Mouse (Mus musculus) CH12.LX (cell line): ENCODE measurements around the gene Dll3. TPM values are rescaled to one million over a fixed set of nuclear protein-coding genes. Genes with fewer than 3 reads are reported as not detected.

Experiments
- DNase-seq: peaks from one replicate; pipeline ENCODE4 v3.0.0-alpha.2; 2013; ENCODE audit errors: extremely low read depth
- H3K27ac ChIP-seq: 2 replicates; pipeline ENCODE4 v1.5.1; 2012; ENCODE audit warnings: low read depth, mild to moderate bottlenecking, control low read depth, moderate library complexity; ENCODE audit not compliant: insufficient read depth
- H3K27me3 ChIP-seq: replicated peaks from 2 replicates; pipeline ENCODE3; 2012; ENCODE audit warnings: inconsistent platforms
- H3K36me3 ChIP-seq, 2 experiments: replicated peaks in 1 of 2; 2 replicates each; pipeline versions ENCODE3 to v1.6.1; 2012; ENCODE audit warnings: inconsistent platforms in 1 of 2, low read length in 1 of 2, mild to moderate bottlenecking in 1 of 2, mixed read lengths in 1 of 2, moderate library complexity in 1 of 2; ENCODE audit not compliant: control insufficient read depth in 1 of 2, insufficient read depth in 1 of 2
- H3K4me1 ChIP-seq, 2 experiments: 2 replicates each; pipeline ENCODE4 v1.6.1; 2012; ENCODE audit warnings: inconsistent platforms in 1 of 2, moderate library complexity in 1 of 2; ENCODE audit not compliant: insufficient read depth in 2 of 2, control insufficient read depth in 1 of 2
- H3K4me2 ChIP-seq: 2 replicates; pipeline ENCODE4 v1.6.1; 2012; ENCODE audit warnings: low read depth, mild to moderate bottlenecking, control low read depth; ENCODE audit not compliant: poor library complexity, insufficient read depth, severe bottlenecking
- H3K4me3 ChIP-seq, 3 experiments: fragments of 150-350 bp in 1 of 3; sonication (generic) in 1 of 3; replicated peaks in 1 of 3; 2 replicates each; pipeline versions ENCODE3 to v1.5.1; 2011 to 2012; ENCODE audit warnings: low read depth in 2 of 3, low read length in 2 of 3, mild to moderate bottlenecking in 2 of 3, moderate library complexity in 2 of 3, control low read depth in 1 of 3, improper control_type of control experiment in 1 of 3, inconsistent platforms in 1 of 3, mixed read lengths in 1 of 3; ENCODE audit not compliant: poor library complexity in 1 of 3
- H3K79me2 ChIP-seq: replicated peaks from 2 replicates; pipeline ENCODE4 v1.6.1; 2012; ENCODE audit warnings: mild to moderate bottlenecking, moderate library complexity; ENCODE audit not compliant: control insufficient read depth, poor library complexity, insufficient read depth, severe bottlenecking; ENCODE audit errors: extremely low read depth
- H3K9ac ChIP-seq: 2 replicates; pipeline ENCODE4 v1.6.1; 2012; ENCODE audit warnings: low read depth, mild to moderate bottlenecking, control low read depth, moderate library complexity; ENCODE audit not compliant: insufficient read depth
- H3K9me3 ChIP-seq: replicated peaks from 2 replicates; pipeline ENCODE3; 2012; ENCODE audit warnings: low read length, inconsistent platforms, mixed read lengths
- BHLHE40 ChIP-seq: IDR thresholded peaks from 2 replicates; pipeline ENCODE4 v1.6.1; 2011; ENCODE audit warnings: mild to moderate bottlenecking, low read depth, low read length, improper control_type of control experiment
- CHD1 ChIP-seq: IDR thresholded peaks from 2 replicates; pipeline ENCODE4 v1.6.1; 2012; ENCODE audit warnings: low read depth, low read length, improper control_type of control experiment, inconsistent platforms
- CHD2 ChIP-seq: IDR thresholded peaks from 2 replicates; pipeline ENCODE4 v1.6.1; 2011; ENCODE audit warnings: low read length, improper control_type of control experiment
- CTCF ChIP-seq, 2 experiments: IDR thresholded peaks in 1 of 2; conservative IDR thresholded peaks in 1 of 2; 2 replicates each; pipeline ENCODE4 v1.5.1; 2011 to 2012; ENCODE audit warnings: low read depth in 2 of 2, low read length in 2 of 2, improper control_type of control experiment in 1 of 2, inconsistent platforms in 1 of 2, mild to moderate bottlenecking in 1 of 2, moderate library complexity in 1 of 2
- ELF1 ChIP-seq: IDR thresholded peaks from 2 replicates; pipeline ENCODE4 v1.6.1; 2014; ENCODE audit warnings: low read depth, mild to moderate bottlenecking, inconsistent platforms, low read length, improper control_type of control experiment
- ETS1 ChIP-seq: conservative IDR thresholded peaks from 2 replicates; pipeline ENCODE4 v1.6.1; 2012; ENCODE audit warnings: low read depth, mild to moderate bottlenecking, inconsistent platforms, low read length, improper control_type of control experiment, moderate library complexity
- GABPA ChIP-seq: IDR thresholded peaks from 2 replicates; pipeline ENCODE4 v1.6.1; 2012; ENCODE audit warnings: low read depth, low read length, improper control_type of control experiment, inconsistent platforms; ENCODE audit not compliant: insufficient replicate concordance
- HCFC1 ChIP-seq: IDR thresholded peaks from 2 replicates; pipeline ENCODE4 v1.6.1; 2012; ENCODE audit warnings: low read depth, mild to moderate bottlenecking, inconsistent platforms, low read length, improper control_type of control experiment
- IRF4 ChIP-seq: IDR thresholded peaks from 2 replicates; pipeline ENCODE4 v1.6.1; 2014; ENCODE audit warnings: low read depth, mild to moderate bottlenecking, inconsistent platforms, low read length, improper control_type of control experiment
- JUN ChIP-seq: IDR thresholded peaks from 2 replicates; pipeline ENCODE4 v1.6.1; 2011; ENCODE audit warnings: low read depth, mild to moderate bottlenecking, low read length, improper control_type of control experiment, moderate library complexity; ENCODE audit not compliant: insufficient read depth
- JUND ChIP-seq: conservative IDR thresholded peaks from 2 replicates; pipeline ENCODE4 v1.6.1; 2011; ENCODE audit warnings: low read depth, low read length, improper control_type of control experiment
- MAZ ChIP-seq: IDR thresholded peaks from 2 replicates; pipeline ENCODE4 v1.6.1; 2012; ENCODE audit warnings: low read depth, mild to moderate bottlenecking, inconsistent platforms, low read length, improper control_type of control experiment, moderate library complexity
- MXI1 ChIP-seq: IDR thresholded peaks from 2 replicates; pipeline ENCODE4 v1.6.1; 2011; ENCODE audit warnings: mild to moderate bottlenecking, low read depth, low read length, improper control_type of control experiment
- MYC ChIP-seq: IDR thresholded peaks from 2 replicates; pipeline ENCODE4 v1.6.1; 2011; ENCODE audit warnings: low read depth, mild to moderate bottlenecking, improper control_type of control experiment, low read length
- NELFE ChIP-seq: IDR thresholded peaks from 2 replicates; pipeline ENCODE4 v1.6.1; 2011; ENCODE audit warnings: low read depth, low read length, improper control_type of control experiment
- PAX5 ChIP-seq: IDR thresholded peaks from 2 replicates; pipeline ENCODE4 v1.6.1; 2012; ENCODE audit warnings: low read length, inconsistent platforms, mixed read lengths
- POLR2A ChIP-seq: IDR thresholded peaks from 2 replicates; pipeline ENCODE4 v1.6.1; 2011; ENCODE audit warnings: low read depth, mild to moderate bottlenecking, improper control_type of control experiment, low read length
- POLR2AphosphoS2 ChIP-seq: IDR thresholded peaks from 2 replicates; pipeline ENCODE4 v1.6.1; 2011; ENCODE audit warnings: low read depth, low read length, improper control_type of control experiment
- RAD21 ChIP-seq: IDR thresholded peaks from 2 replicates; pipeline ENCODE4 v1.6.1; 2011; ENCODE audit warnings: low read depth, mild to moderate bottlenecking, low read length, improper control_type of control experiment, moderate library complexity
- RCOR1 ChIP-seq: conservative IDR thresholded peaks from 2 replicates; pipeline ENCODE4 v1.6.1; 2012; ENCODE audit warnings: low read depth, mild to moderate bottlenecking, inconsistent platforms, low read length, improper control_type of control experiment
- SIN3A ChIP-seq: IDR thresholded peaks from 2 replicates; pipeline ENCODE4 v1.6.1; 2012; ENCODE audit warnings: low read length, improper control_type of control experiment, inconsistent platforms
- SMC3 ChIP-seq: IDR thresholded peaks from 2 replicates; pipeline ENCODE4 v1.6.1; 2011; ENCODE audit warnings: low read depth, low read length, improper control_type of control experiment
- TBP ChIP-seq: conservative IDR thresholded peaks from 2 replicates; pipeline ENCODE4 v1.6.1; 2011; ENCODE audit warnings: low read depth, low read length, improper control_type of control experiment
- USF2 ChIP-seq: conservative IDR thresholded peaks from 2 replicates; pipeline ENCODE4 v1.6.1; 2011; ENCODE audit warnings: low read depth, low read length, improper control_type of control experiment
- ZKSCAN1 ChIP-seq: IDR thresholded peaks from 2 replicates; pipeline ENCODE4 v1.6.1; 2012; ENCODE audit warnings: low read depth, inconsistent platforms, low read length, improper control_type of control experiment, borderline replicate concordance
- dilution Hi-C: fragments of 300-500 bp; cut with MboI; formaldehyde crosslinking; loops from 2 replicates; pipeline ENCODE4 v1.14.3; 2020; ENCODE audit warnings: low sequenced_read_pairs; ENCODE audit not compliant: extremely low pct_unique_long_range_greater_than_20kb, extremely low pct_ligation_motif_present
- in situ Hi-C: fragments of 300-500 bp; cut with MboI; formaldehyde crosslinking; loops from 3 replicates; pipeline ENCODE4 v1.14.3; 2019; ENCODE audit warnings: low sequenced_read_pairs, low pct_ligation_motif_present, low pct_unique_long_range_greater_than_20kb, mixed read lengths
- polyA plus RNA-seq: library from polyadenylated mRNA; unstranded; fragments of >175 nt; gene quantifications from 2 replicates; pipeline ENCODE4 v1.2.1, GENCODE M21; 2012; ENCODE audit warnings: low read depth; ENCODE audit not compliant: insufficient read length
- total RNA-seq, 2 experiments: library from RNA; depleted of rRNA; stranded (reverse); fragments of 300-350 nt in 1 of 2; fragments of >200 nt in 1 of 2; gene quantifications; 2 replicates each; pipeline ENCODE4 v1.2.3; 2012 to 2014

Gene Dll3
- total and polyA plus RNA-seq, 3 experiments: 0.11 to 0.29 TPM; not detected in 1

DNA sequence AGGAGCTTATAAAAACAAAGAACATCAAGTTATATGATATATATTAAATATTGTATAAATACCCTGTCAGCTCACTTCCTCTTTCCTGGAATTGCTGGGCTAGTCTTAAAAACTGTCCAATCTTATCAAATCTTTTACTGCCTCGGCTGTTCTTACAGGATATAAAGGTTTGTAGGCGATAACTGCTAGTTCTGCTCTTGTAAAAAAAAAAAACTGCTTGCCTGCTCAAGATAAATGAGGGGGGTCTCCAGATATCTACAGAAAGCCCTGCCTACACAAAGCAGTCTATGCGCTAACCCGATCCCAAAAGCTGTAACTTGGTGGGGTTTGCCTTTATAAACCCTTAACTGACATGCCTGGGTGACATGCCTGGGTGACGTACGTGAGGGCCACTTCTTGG is 47.4 kb downstream of the Dll3 start:
- no peak for TF ChIP-seq ELF1
- TF ChIP-seq RCOR1: no peak
- no peak for TF ChIP-seq ZKSCAN1
- TF ChIP-seq MXI1: no peak
- no peak for TF ChIP-seq SMC3
- TF ChIP-seq SIN3A: no peak
- TF ChIP-seq NELFE: no peak
- TF ChIP-seq JUND: no peak
- no peak for TF ChIP-seq PAX5
- no peak for TF ChIP-seq POLR2A
- no peak for TF ChIP-seq USF2
- dilution Hi-C loops: no loop called here

GRCm38 (mm10) chr7:28251976-28252375 is 50.1 kb downstream of the Dll3 start:
- no peak overlapping the region for H3K4me2 ChIP-seq
- H3K36me3 ChIP-seq: no peaks in the 10 kb centered on the region
- in situ Hi-C loops (no loop called here), dilution Hi-C loops (no loop called here)
- H3K27me3 ChIP-seq: peaks cover 23% of the 10 kb centered on the region
- H3K9me3 ChIP-seq: peaks cover 16% of the 10 kb centered on the region
- H3K4me3 ChIP-seq: no peak overlapping the region
- TF ChIP-seq POLR2AphosphoS2 (no peak), TBP (no peak), NELFE (no peak), JUN (no peak), RAD21 (no peak), CHD1 (no peak), MAZ (no peak), IRF4 (no peak), HCFC1 (no peak), GABPA (no peak), PAX5 (no peak), CTCF (conservative IDR thresholded peaks at IDR 0.05 in 1 of 2, IDR thresholded peaks at IDR 0.05 in 1 of 2; ENCODE audit: low read depth in 2 of 2, low read length in 2 of 2) (no peak), BHLHE40 (no peak), ETS1 (no peak), CHD2 (no peak), POLR2A (no peak), MYC (no peak), SIN3A (no peak), ZKSCAN1 (no peak)
- no peak overlapping the region for H3K9ac ChIP-seq
- DNase-seq: no peak
- no peaks in the 10 kb centered on the region for H3K4me1 ChIP-seq
- no peaks in the 10 kb centered on the region for H3K79me2 ChIP-seq
- no peak overlapping the region for H3K27ac ChIP-seq

More for the DNA sequence above, 47.4 kb downstream of the Dll3 start:
- no peak overlapping the region for H3K4me3 ChIP-seq
- no peaks in the 10 kb centered on the region for H3K79me2 ChIP-seq
- no peak overlapping the region for H3K9ac ChIP-seq
- no peaks in the 10 kb centered on the region for H3K4me1 ChIP-seq
- H3K9me3 ChIP-seq: peaks cover 7% of the 10 kb centered on the region
- no peaks in the 10 kb centered on the region for H3K36me3 ChIP-seq
- in situ Hi-C loops: no loop called here
- no peak for DNase-seq
- H3K27ac ChIP-seq: no peak overlapping the region
- no peak overlapping the region for H3K4me2 ChIP-seq
- peaks cover 20% of the 10 kb centered on the region for H3K27me3 ChIP-seq
